Mouse (Mus musculus) kidney, adult 8-10 months (tissue): ENCODE measurements around the gene Col4a3bp.

Experiments
- DNase-seq, 2 experiments: peaks; one replicate each; pipeline ENCODE4 v3.0.0; 2022

The Col4a3bp gene

GRCm38 (mm10) chr13:96542901-96543891, 778 bp downstream of the Col4a3bp start:
- peak; percentile 43 to 52 for DNase-seq

- no peak for DNase-seq
Measured at GRCm38 (mm10) chr13:96544506-96544905, 2.1 kb downstream of the Col4a3bp start.

GRCm38 (mm10) chr13:96547250-96547649, 4.8 kb downstream of the Col4a3bp start:
- DNase-seq, result no peak

GRCm38 (mm10) chr13:96547941-96548340, 5.5 kb downstream of the Col4a3bp start:
- DNase-seq, result no peak

- DNase-seq, result no peak
Measured at GRCm38 (mm10) chr13:96555099-96555498, 12.7 kb downstream of the Col4a3bp start.

- no peak for DNase-seq
Measured at GRCm38 (mm10) chr13:96567977-96568376, 25.6 kb downstream of the Col4a3bp start.

GRCm38 (mm10) chr13:96570313-96571015, 28.0 kb downstream of the Col4a3bp start:
- DNase-seq, result peak; percentile 86 to 93

GRCm38 (mm10) chr13:96571016-96571361, 28.6 kb downstream of the Col4a3bp start:
- no peak for DNase-seq

- DNase-seq, result no peak
Measured at GRCm38 (mm10) chr13:96574170-96574569, 31.8 kb downstream of the Col4a3bp start.

GRCm38 (mm10) chr13:96579104-96579503, 36.7 kb downstream of the Col4a3bp start:
- no peak for DNase-seq

- no peak for DNase-seq
Measured at GRCm38 (mm10) chr13:96579979-96580378, 37.6 kb downstream of the Col4a3bp start.

GRCm38 (mm10) chr13:96584201-96584600, 41.8 kb downstream of the Col4a3bp start:
- no peak for DNase-seq

- DNase-seq, result no peak
Measured at GRCm38 (mm10) chr13:96586540-96586939, 44.1 kb downstream of the Col4a3bp start.

- DNase-seq, result no peak
Measured at GRCm38 (mm10) chr13:96588642-96589041, 46.2 kb downstream of the Col4a3bp start.

GRCm38 (mm10) chr13:96593621-96594020, 51.2 kb downstream of the Col4a3bp start:
- peak in 1 of 2 experiments; percentile 39 for DNase-seq

- DNase-seq, result no peak
Measured at GRCm38 (mm10) chr13:96594070-96594469, 51.7 kb downstream of the Col4a3bp start.

- DNase-seq, result no peak
Measured at GRCm38 (mm10) chr13:96599182-96599581, 56.8 kb downstream of the Col4a3bp start.

- DNase-seq, result no peak
Measured at GRCm38 (mm10) chr13:96604242-96604641, 61.8 kb downstream of the Col4a3bp start.

GRCm38 (mm10) chr13:96614615-96615014, 72.2 kb downstream of the Col4a3bp start:
- DNase-seq, result no peak

GRCm38 (mm10) chr13:96620891-96621290, 78.5 kb downstream of the Col4a3bp start:
- no peak for DNase-seq

GRCm38 (mm10) chr13:96630396-96630795, 88.0 kb downstream of the Col4a3bp start:
- DNase-seq, result no peak

- DNase-seq, result no peak
Measured at GRCm38 (mm10) chr13:96644168-96644567, 101.8 kb downstream of the Col4a3bp start.

- DNase-seq, result no peak
Measured at GRCm38 (mm10) chr13:96645822-96646221, 103.4 kb downstream of the Col4a3bp start.

GRCm38 (mm10) chr13:96653041-96653440, 110.6 kb downstream of the Col4a3bp start:
- DNase-seq, result no peak
